Mouse (Mus musculus): ENCODE measurements around the gene Lrmda.

DNA sequence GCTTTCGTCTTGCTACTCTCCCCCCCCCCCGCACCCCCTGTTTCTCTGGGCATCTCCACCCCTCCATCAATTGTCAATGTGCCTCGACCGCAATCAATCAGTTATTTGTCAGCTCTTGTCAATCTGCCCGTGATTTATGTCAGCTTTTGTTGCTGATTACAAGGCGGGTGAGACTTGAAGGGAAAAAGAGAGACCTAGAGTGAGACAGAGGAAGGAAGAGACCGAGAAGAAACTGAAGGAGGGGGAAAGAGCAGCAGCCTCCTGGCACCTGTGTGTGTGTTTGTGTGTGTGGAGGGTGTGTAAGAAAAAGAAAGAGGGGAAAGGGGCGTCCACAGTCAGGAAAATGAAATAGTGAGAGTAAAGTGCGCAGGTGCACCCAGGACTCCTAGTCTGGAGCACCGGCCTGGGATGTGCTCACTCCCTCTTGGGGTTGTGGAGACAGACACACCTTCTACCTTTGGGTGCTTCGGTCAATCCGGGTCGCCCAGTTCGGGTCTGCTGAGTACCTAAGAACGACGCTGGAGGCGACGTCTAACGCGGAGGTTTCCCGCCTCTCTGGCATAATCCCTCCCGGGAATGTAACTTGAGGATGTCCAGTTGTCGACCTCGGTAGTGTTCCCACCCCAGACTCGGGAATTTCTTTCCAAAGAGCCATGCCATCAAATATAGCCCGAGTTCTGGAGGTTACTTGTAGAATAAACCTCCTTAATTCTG lies 30.8 kb upstream of the Lrmda start:
- TF ChIP-seq TAL1 (IDR thresholded peaks at IDR 0.05; ENCODE audit: low read length), result no peak
- no peak for TF ChIP-seq ZKSCAN1 (IDR thresholded peaks at IDR 0.05; ENCODE audit: low read depth, low read length)
- TF ChIP-seq EP300 (IDR thresholded peaks at IDR 0.05; ENCODE audit: low read depth in 1 of 2, low read length in 2 of 2), result no peak
- no peak for TF ChIP-seq CTCF (IDR thresholded peaks at IDR 0.05 in 2 of 3, conservative IDR thresholded peaks at IDR 0.05 in 1 of 3; ENCODE audit: control insufficient read depth in 1 of 3, insufficient read depth in 1 of 3, low read depth in 2 of 3, low read length in 3 of 3, poor library complexity in 1 of 3, severe bottlenecking in 1 of 3)
- TF ChIP-seq ELF1 (IDR thresholded peaks at IDR 0.05; ENCODE audit: low read depth, low read length), result no peak
- TF ChIP-seq TCF12 (IDR thresholded peaks at IDR 0.05; ENCODE audit: low read depth, low read length), result no peak
- no peak for TF ChIP-seq POLR2A (IDR thresholded peaks at IDR 0.05; ENCODE audit: control insufficient read depth in 1 of 2, insufficient read depth in 1 of 2, low read depth in 1 of 2, low read length in 2 of 2, poor library complexity in 1 of 2)
- no peak for TF ChIP-seq ZC3H11A (IDR thresholded peaks at IDR 0.05; ENCODE audit: low read depth, low read length)
- TF ChIP-seq POLR2AphosphoS2 (IDR thresholded peaks at IDR 0.05; ENCODE audit: low read length), result no peak
- no peak for TF ChIP-seq E2F4 (IDR thresholded peaks at IDR 0.05; ENCODE audit: borderline replicate concordance, low read depth, low read length)
